ENCODE assay signal across 10 mouse cellular contexts in genomic region chr5:140396166-140396940, GRCm38 (mm10). TPM values are rescaled to one million over a fixed set of nuclear protein-coding genes. Genes with fewer than 3 reads are reported as not detected.
DNase-seq lines count a peak whose midpoint lies in the region; ATAC-seq lines count a peak whose summit lies in the region.
"Had no signal": no experiment of that assay in that cellular context is flagged by ENCODE, and none has a peak within 500 bp of the region (broad histone marks: within the 10 kb centered on the region; RNA-seq: fewer than 3 reads in every experiment).

No protein-coding gene starts in this region.

- no peak overlapping the region for H3K27ac ChIP-seq in embryonic facial prominence, embryonic 11.5 days (replicated peaks; ENCODE audit: low read depth, low read length)
- H3K27ac ChIP-seq in embryonic facial prominence, embryonic 10.5 days (replicated peaks) = no peak overlapping the region
- H3K27ac ChIP-seq: macrophage had no signal

- 61% methylated on average over 8 of the region's 8 CpGs for WGBS in embryonic facial prominence, embryonic 11.5 days
- 65% methylated on average over 8 of the region's 8 CpGs for WGBS in embryonic facial prominence, embryonic 10.5 days

- no peak overlapping the region for H3K4me2 ChIP-seq in embryonic facial prominence, embryonic 11.5 days (ENCODE audit: low read depth, low read length)

- H3K4me1 ChIP-seq in embryonic facial prominence, embryonic 11.5 days (ENCODE audit: control insufficient read depth, insufficient read depth, low read length) = no peaks in the 10 kb centered on the region
- no peaks in the 10 kb centered on the region for H3K4me1 ChIP-seq in embryonic facial prominence, embryonic 10.5 days

- no peak overlapping the region for H3K9ac ChIP-seq in embryonic facial prominence, embryonic 11.5 days (replicated peaks; ENCODE audit: low read length)

- peak; percentile 11 for DNase-seq in embryonic facial prominence, embryonic 11.5 days (ENCODE audit: low spot score)
- no peak for DNase-seq in embryonic facial prominence, embryonic 10.5 days (ENCODE audit: low spot score)
- peak; percentile 26 for DNase-seq in right cerebral cortex, postnatal 14 days
- DNase-seq in right cerebral cortex, postnatal 25 days = no peak
- DNase-seq in c-Kit-positive CD71-negative TER-119-negative erythroid progenitor cells, embryonic 14.5 days (ENCODE audit: low read depth) = peak; percentile 34
- DNase-seq in layer of hippocampus, postnatal 14 days (ENCODE audit: low spot score in 2 of 2) = no peak
- no peak for DNase-seq in embryo, embryonic 11 days

- no peak overlapping the region for H3K4me3 ChIP-seq in embryonic facial prominence, embryonic 11.5 days (ENCODE audit: low read depth, low read length)
- H3K4me3 ChIP-seq in embryonic facial prominence, embryonic 10.5 days = no peak overlapping the region

- no peaks in the 10 kb centered on the region for H3K9me3 ChIP-seq in embryonic facial prominence, embryonic 11.5 days (replicated peaks; ENCODE audit: control insufficient read depth, low read length)
- no peaks in the 10 kb centered on the region for H3K9me3 ChIP-seq in embryonic facial prominence, embryonic 10.5 days

- ATAC-seq in embryonic facial prominence, embryonic 11.5 days (replicated peaks; ENCODE audit: insufficient number of reproducible peaks, low FRiP score, low TSS enrichment, low read depth) = no peak
- 0 out of 2 replicates have a peak, but pooled peaks have one; percentile 50 for ATAC-seq in monocyte, adult 5-6 weeks (replicated peaks; ENCODE audit: insufficient number of reproducible peaks, low FRiP score, low TSS enrichment, poor library complexity, severe bottlenecking)

- H3K36me3 ChIP-seq in embryonic facial prominence, embryonic 11.5 days (replicated peaks; ENCODE audit: control insufficient read depth, insufficient read depth, low read depth, low read length) = no peaks in the 10 kb centered on the region
- H3K36me3 ChIP-seq in embryonic facial prominence, embryonic 10.5 days (replicated peaks) = no peaks in the 10 kb centered on the region

- H3K27me3 ChIP-seq in embryonic facial prominence, embryonic 11.5 days (ENCODE audit: control insufficient read depth, insufficient read depth, low read length) = no peaks in the 10 kb centered on the region
- no peaks in the 10 kb centered on the region for H3K27me3 ChIP-seq in embryonic facial prominence, embryonic 10.5 days (replicated peaks; ENCODE audit: low read depth, poor library complexity, severe bottlenecking)

RNA-seq across cellular contexts. Expression of gene Snx8, which starts 7.3 kb away (rescaled TPM):
- polyA plus RNA-seq in embryonic facial prominence, embryonic 11.5 days (2014; fragmentation: Nextera tagmentation; extraction: Ambion mirVana) = 6.9 and 7.4 TPM in 2 replicates
- polyA plus RNA-seq in embryonic facial prominence, embryonic 10.5 days (2016; fragmentation: Nextera tagmentation; extraction: Ambion mirVana) = 26.3 and 27.7 TPM in 2 replicates
- total RNA-seq in monocyte, adult 5-6 weeks (2017) = 11.6 to 20.9 TPM (median 12.9 TPM) in 3 replicates
- 10 to 100 TPM; 13.1 to 13.3 TPM for total RNA-seq in layer of hippocampus, postnatal 14 days (2021)

RNA-seq across cellular contexts. Expression of gene Eif3b, which starts 22.8 kb away (rescaled TPM):
- 210 and 215 TPM in 2 replicates for polyA plus RNA-seq in embryonic facial prominence, embryonic 11.5 days (2014; fragmentation: Nextera tagmentation; extraction: Ambion mirVana)
- polyA plus RNA-seq in embryonic facial prominence, embryonic 10.5 days (2016; fragmentation: Nextera tagmentation; extraction: Ambion mirVana) = 167 and 183 TPM in 2 replicates
- total RNA-seq in monocyte, adult 5-6 weeks (2017) = 58.0 to 92.8 TPM (median 85.6 TPM) in 3 replicates
- 100 to 1,000 TPM; 105 to 112 TPM for total RNA-seq in layer of hippocampus, postnatal 14 days (2021)

RNA-seq across cellular contexts. Expression of gene Gm4869, which starts 49.1 kb away (rescaled TPM):
- 0.07 TPM in 1 of 2 replicates, not detected in the other for polyA plus RNA-seq in embryonic facial prominence, embryonic 11.5 days (2014; fragmentation: Nextera tagmentation; extraction: Ambion mirVana)
- not detected in 2 replicates for polyA plus RNA-seq in embryonic facial prominence, embryonic 10.5 days (2016; fragmentation: Nextera tagmentation; extraction: Ambion mirVana)
- total RNA-seq in monocyte, adult 5-6 weeks (2017) = not detected in 3 replicates
- not detected for total RNA-seq in layer of hippocampus, postnatal 14 days (2021)
- polyA plus RNA-seq: heart, embryonic 14.5 days; macrophage had no signal

Comparison
In these comparisons a context has a peak if more than half of its experiments do, and no peak if none do; other contexts are left out.
1. DNase-seq: peak in embryonic facial prominence, embryonic 11.5 days (single experiment), right cerebral cortex, postnatal 14 days (single experiment) and c-Kit-positive CD71-negative TER-119-negative erythroid progenitor cells, embryonic 14.5 days (single experiment); none in embryonic facial prominence, embryonic 10.5 days (single experiment), right cerebral cortex, postnatal 25 days (single experiment), layer of hippocampus, postnatal 14 days (0 of 2) and embryo, embryonic 11 days (single experiment).